Mouse (Mus musculus): ENCODE measurements around the gene Slc25a30. TPM values are rescaled to one million over a fixed set of nuclear protein-coding genes. Genes with fewer than 3 reads are reported as not detected.
A peak's percentile ranks its signal among the peaks of the same experiment; 100 is the strongest.
"Not testable (repeated sequence)": the region's sequence is repeated elsewhere in the genome, so short reads cannot be mapped to it uniquely, and the experiment has no call there.

Slc25a30 gene
- total and polyA plus RNA-seq, 3 experiments, result 21.2 to 208 (median 162) TPM

DNA sequence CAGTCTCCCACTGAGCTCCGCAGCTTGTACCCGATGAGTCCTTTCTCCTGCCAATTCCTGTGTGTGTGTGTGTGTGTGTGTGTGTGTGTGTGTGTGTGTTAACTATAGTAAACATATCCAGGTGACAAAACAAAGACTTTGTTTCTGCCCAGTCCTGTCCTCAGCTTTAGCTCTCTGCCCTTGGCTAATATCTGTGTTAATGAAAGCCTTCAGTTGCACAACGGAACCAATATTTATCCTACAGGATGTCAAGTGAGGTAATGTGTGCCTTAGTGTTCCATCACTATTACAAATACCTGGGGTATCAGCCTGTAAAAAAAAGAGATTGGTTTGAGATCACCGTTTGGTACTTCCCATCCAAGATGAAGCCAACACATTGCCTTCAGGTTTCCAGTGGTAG lies 6.3 kb upstream of the Slc25a30 start:
- no peak for DNase-seq

- DNase-seq, result no peak
Observed at GRCm38 (mm10) chr14:75791372-75791771, 4.5 kb upstream of the Slc25a30 start.

DNA sequence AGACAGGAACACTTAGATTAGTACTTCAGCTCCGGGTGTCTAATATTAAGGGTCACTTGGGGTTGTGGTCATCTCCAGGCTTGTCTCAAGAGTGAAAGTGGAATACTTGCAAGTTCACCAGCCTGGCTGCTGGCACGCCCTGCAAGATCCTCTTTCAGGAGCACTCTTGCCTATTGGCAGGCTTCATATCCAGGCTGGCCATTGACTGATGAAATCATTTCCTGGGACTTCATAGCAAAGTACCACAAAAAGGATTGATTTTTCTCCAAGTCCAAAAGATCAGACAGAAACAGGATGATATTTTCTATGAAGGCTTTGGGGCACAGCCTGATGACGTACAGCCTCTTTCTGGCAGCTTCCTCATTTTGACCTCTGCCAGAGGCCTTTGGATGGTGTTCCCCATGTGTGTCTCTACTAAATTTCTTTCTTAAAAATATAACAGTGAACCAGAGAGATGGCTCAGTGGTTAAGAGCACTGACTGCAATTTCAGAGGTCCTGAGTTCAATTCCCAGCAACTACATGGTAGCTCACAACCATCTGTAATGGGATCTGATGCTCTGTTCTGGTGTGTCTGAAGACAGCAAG lies 3.7 kb upstream of the Slc25a30 start:
- DNase-seq, result peak; percentile 63

DNA sequence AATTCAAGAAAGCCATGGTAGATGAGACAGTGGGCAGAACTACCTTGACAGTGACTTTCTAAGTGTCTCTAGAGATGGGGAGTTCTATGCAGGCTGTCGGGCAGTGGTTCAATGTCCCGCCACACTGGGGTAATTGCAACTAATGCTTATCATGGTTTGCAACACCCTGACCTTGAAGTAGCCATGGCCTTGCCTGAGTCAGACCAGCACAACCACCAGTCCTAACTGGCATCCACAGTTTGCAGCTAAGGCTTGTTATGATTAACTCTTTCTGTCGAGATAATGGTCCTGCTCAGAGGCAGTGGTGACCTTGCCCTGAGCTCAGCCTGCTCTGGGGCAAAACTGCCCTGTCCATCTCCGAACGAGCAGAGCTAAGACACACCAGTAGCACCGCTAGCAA lies 2.5 kb upstream of the Slc25a30 start:
- DNase-seq, result peak; percentile 91

DNA sequence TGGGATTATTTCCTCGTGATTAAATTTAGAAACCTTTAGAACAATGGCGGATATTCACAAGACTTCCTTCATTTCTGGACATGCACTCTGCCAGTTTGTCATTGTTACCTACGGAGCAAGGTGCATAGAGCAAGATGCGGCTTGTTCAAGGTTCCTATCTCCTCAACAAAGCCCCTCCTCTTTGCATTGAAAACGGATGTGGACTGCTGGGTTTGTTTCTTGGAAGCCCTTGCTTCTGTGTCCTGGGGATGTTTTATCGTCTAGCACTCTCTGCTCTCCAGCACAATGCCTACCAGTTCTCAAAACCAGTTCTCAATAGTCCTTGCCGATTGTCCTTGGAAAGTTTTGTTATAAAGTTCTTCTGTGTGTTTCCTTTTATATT lies 948 bp upstream of the Slc25a30 start:
- no peak for DNase-seq

GRCm38 (mm10) chr14:75786424-75786867 lies 391 bp downstream of the Slc25a30 start:
- DNase-seq, result no peak

DNA sequence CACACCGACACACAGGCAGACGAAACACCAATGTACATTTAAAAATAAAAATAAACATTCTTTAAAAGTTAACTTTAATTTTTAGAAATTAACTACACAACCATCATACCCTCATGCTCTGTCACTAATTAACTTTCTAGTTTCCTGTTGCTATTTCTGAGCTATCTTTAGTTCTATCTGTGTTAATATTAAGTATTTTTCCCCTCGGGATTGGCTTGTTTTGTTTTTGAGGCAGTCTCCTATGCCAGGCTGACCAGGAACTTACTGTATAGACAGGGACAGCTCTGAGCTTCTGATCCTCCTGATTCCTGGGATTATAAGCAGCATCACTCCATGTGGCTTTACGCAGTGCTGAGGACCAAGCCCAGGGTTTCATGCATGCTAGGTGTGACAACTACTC lies 6.9 kb downstream of the Slc25a30 start:
- no peak for DNase-seq

DNA sequence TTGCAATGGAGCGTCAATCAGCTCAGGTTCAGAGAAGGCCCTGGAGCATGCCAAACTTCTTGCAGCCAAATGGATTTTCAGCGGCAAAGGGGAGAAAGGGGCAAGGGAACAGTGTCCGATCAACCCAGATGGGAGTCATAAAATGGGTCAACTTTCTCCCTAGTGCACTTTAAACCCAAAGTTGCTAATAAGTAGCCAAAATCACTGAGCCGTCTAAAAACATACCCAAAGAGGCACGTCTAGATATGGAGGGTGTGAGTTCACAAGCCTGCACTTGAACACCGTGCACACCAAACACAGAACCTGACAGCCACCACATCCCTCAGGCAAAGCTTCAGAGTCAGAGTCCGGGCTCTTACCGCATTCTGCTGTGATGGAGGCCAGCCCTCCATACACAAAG lies 10.2 kb downstream of the Slc25a30 start:
- DNase-seq, result no peak

DNA sequence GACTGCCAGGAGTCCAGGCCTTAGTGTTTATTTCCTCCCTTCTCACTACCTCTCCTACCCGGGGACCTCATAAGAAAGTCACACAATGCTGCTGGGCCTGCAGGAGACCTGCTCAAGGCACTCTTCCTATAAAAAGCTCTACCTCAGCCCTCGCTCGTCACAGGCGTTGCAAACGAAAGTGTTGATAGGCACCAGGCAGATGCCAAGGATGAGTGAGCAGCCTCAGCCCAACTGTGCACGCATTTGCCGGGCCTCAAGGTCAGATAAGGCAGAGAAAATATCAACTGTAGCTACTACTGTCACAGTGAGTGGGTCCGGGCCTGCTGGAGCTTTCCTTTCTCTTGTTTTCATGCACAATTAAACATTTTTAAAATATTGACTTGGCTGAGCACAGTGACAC lies 13.4 kb downstream of the Slc25a30 start:
- DNase-seq, result peak; percentile 66

DNA sequence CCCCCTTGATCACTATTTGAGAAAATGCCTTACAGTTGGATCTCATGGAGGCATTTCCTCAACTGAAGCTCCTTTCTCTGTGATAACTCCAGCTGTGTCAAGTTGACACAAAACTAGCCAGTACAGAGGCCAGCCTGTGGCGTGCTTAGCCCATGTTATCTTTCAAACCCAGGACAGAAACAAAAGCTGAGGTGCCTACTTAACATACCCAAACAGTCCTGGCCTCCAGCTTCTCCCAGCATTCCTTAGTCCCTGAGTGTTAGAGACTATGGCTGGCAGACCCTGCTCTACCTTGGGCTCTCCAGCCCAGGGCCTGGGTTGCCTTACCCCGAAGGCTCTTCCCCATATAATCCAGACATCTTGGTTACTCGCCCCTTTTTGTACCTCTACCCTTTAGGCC lies 14.4 kb downstream of the Slc25a30 start:
- not testable (repeated sequence) for DNase-seq

- no peak for DNase-seq
Observed at GRCm38 (mm10) chr14:75771101-75771501, 15.7 kb downstream of the Slc25a30 start.

DNA sequence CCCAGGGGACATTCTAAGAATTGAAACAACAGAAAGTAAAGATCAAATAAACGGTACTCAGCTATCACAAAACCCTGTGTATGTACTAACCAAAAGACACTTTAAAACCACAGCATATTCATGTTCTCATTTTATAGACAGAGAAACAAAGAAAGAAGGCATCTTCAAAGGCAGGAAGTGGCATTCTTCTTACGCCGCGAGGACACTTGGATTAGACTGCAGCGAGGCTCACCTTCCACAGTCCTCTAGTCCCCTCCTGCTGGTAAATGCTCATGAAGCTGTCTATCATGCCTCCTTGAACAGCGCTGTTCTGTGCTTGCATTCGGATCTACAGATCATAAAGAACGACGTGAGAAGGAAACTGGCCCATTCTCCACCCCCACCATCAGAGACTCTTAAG lies 17.5 kb downstream of the Slc25a30 start:
- no peak for DNase-seq

GRCm38 (mm10) chr14:75768275-75768608 lies 18.6 kb downstream of the Slc25a30 start:
- DNase-seq, result no peak

GRCm38 (mm10) chr14:75767492-75768274 lies 19.2 kb downstream of the Slc25a30 start:
- peak; percentile 70 for DNase-seq

GRCm38 (mm10) chr14:75761028-75761805 lies 25.6 kb downstream of the Slc25a30 start:
- peak; percentile 43 for DNase-seq

- no peak for DNase-seq
Observed at GRCm38 (mm10) chr14:75758401-75758800, 28.4 kb downstream of the Slc25a30 start.

DNA sequence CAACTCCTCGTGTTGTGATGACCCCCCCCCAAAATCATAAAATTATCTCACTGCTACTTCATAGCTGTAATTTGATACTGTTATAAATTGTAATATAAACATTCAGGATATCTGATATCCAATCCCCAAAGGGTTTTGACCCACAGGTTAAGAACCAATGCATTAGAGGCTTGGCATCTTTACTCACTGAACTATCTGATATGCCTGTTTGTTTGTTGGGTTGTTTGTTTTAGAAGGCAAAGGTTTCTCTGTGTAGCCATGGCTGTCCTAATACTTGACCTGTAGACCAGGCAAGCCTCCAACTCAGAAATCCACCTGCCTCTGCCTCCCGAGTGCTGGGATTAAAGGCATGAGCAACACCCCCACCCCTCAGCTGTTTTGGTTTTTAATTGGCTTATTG lies 29.0 kb downstream of the Slc25a30 start:
- no peak for DNase-seq

DNA sequence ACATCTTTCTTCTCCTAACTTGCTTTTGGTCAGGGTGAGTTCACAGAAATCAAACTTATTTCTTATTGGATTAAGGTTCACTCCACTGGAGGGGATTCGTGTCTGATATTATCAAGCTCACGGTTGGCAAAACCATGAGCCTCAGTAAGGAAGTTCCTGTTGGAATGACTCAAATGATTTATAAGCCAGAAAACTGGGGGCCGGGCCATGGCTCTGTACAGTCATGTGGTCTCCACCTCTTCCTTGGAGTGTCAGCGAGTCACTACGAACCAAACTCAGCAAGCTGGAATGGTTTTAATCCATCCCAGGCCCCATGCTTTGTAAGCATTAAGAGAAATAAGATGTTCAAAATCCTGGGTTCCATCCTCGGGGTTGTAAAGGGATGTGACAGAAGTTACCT lies 29.9 kb downstream of the Slc25a30 start:
- peak; percentile 68 for DNase-seq

- DNase-seq, result peak; percentile 98
Observed at GRCm38 (mm10) chr14:75753991-75754817, 32.6 kb downstream of the Slc25a30 start, which contains the start of gene Cog3. Gene Cog3 (minus strand): TSS chr14:75754517.

GRCm38 (mm10) chr14:75753206-75753605 lies 33.6 kb downstream of the Slc25a30 start:
- DNase-seq, result no peak

DNA sequence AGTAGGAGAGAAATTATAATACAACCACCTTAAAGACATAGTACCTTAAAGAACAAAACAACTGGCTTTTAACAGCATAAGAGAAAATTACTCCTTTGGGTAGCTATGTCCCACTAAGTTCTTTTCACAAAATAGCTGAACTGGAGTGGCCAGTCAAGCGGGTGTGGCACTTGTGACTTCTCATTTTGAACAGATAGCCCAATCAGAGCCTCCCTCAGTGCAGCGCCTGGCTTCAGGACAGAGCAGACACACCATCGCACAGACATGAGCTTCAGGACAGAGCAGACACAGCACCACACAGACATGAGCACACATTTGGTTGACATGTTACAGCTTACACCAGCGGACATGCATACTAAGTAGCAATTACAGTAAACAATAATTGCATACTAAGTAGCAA lies 35.8 kb downstream of the Slc25a30 start:
- no peak for DNase-seq

DNA sequence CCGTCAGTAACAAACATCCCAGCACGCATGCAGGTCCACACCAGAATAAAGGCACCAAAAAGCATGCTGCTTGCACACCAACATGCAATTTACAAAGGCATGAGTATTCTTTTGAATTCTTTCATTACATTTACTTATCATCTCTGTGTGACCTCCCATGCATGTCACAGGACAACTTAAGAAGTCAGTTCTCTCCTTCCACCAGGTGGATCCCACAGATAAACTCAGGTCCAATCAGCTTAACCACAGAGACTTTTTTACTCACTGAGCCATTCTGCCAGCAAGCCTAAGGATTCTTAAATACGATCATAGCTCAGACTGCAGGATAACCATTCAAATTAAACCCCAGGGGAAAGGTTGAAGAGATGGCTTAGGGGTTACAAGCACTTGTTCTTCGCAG lies 37.7 kb downstream of the Slc25a30 start:
- no peak for DNase-seq

Data from adrenal gland, adult 2 months (tissue).